Mouse (Mus musculus): Measurements from ENCODE around the gene Ccdc89.

- TF ChIP-seq CTCF (IDR thresholded peaks at IDR 0.05) (peak; percentile 37), EP300 (IDR thresholded peaks at IDR 0.05) (no peak)
Measured at GRCm38 (mm10) chr7:90457517-90457916, 31.1 kb downstream of the Ccdc89 start.
